Mouse (Mus musculus): Measurements from ENCODE around the gene Plk3. TPM values are rescaled to one million over a fixed set of nuclear protein-coding genes. Genes with fewer than 3 reads are reported as not detected.

Plk3 gene
- total RNA-seq, 2 experiments from 2014 or later: 12.0 to 13.9 TPM

DNA sequence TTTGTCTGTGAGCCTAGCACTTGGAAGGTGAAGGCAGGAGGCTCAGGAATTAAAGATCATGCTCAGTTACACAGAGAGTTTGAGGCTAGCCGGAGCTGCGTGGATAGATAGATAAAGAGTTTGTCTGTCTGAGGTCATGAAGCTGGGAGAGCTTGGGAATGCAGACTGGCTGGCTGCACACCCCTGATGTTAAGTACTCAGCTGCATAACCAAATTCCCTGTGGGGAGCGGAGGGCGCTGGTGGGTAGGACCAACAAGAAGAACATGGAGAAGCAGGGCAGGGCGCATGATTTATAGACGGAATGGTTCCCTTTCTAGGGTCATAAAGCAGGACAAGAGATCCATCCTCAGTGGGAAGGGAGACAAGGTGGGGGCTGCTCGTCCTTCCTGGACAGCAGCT is 9.3 kb upstream of the Plk3 start:
- no peak for DNase-seq (ENCODE audit: low spot score in 2 of 2)
- intact Hi-C loops (cut with DNase I): no loop called here

- DNase-seq (ENCODE audit: low spot score in 2 of 2): no peak
- intact Hi-C loops (cut with DNase I): no loop called here
Measured at GRCm38 (mm10) chr4:117140613-117141012, 6.8 kb upstream of the Plk3 start.

DNA sequence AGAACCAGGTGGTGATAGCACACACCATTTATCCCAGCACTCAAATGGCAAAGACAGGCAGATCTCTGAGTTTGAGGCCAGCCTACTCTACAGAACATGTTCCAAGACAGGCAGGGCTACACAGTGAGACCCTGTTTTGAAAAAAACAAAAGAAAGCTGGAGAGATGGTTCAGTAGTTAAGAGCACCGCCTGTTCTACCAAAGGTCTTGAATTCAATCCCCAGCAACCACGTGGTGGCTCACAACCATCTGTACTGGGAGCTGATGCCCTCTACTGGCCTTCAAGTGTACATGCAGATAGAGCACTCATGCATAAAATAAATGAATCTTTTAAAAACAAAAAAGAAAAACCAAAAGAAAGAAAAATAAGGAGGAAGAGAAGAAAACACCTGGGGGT is 5.5 kb upstream of the Plk3 start:
- DNase-seq (ENCODE audit: low spot score in 2 of 2): no peak
- intact Hi-C loops (cut with DNase I): loop anchor here (5.0 kb wide), 1 partner anchor 142 kb away; the partner anchor contains the start of gene Hectd3

DNA sequence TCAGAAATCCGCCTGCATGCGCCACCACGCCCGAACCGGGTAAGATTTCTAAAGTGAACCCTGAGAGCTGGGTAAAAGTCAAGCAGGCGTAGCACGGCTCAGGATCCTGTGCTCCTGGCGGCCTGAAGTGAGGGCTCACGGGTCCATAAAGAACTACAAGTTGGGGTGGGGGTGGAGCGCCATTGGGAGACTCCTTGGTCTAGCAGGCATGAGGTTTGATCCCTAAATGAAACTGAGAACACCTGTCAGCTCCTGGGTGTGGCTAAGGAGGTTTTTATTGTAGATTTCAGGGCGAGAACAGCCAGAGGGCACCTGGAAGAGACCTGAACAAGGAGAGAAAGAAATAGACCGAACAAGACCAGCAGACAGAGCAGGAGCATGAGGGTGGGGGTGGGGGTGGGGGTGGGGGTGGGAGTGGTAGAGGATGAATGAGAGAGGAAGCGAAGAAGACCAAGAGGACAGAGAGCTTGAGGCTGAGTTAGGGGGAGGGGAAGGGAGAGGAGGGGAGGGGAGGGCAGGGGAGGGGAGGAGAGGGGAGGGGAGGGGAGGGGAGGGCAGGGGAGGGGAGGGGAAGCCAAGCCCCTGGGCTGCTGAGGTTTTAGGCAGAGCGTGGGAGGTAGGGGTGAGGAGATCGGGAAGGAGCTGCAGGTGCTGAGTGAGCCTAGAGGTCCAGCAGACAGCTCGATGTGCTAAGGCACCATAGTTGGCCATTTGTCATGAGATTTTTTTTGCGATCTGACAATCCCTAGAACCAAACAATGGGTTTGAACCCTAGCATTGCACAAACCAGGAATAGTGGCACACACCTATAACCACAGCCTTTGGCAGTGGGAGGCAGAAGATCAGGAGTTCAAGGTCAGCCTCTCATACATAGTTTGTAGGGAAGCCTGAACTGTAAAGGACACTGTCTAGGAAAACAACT is 4.8 kb upstream of the Plk3 start:
- intact Hi-C loops (cut with DNase I): loop anchor here (5.0 kb wide), 1 partner anchor 141 kb away; the partner anchor contains the start of gene Hectd3
- no peak for DNase-seq (ENCODE audit: low spot score in 2 of 2)

GRCm38 (mm10) chr4:117136034-117136433 is 2.3 kb upstream of the Plk3 start:
- no peak for DNase-seq (ENCODE audit: low spot score in 2 of 2)
- intact Hi-C loops (cut with DNase I): loop anchor here (5.0 kb wide), 1 partner anchor 139 kb away; the partner anchor contains the start of gene Hectd3

DNA sequence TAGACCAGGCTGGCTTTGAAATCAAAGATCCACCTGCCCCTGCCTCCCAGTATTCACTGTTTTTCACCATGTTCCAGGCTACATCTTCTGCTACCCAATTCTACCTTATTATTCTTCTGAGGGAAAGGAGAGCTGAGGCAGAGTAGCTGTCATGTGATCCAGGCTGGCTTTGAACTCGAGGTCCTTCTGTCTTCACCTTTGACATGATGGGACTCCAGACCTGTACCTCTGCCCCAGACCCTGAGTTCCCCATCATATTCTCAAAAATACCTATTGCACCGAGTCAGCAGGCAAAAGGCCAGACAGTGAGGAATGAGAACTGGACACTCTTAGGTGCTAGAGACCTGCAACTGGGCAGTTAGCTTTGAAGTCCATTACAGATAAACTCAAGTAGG is 835 bp upstream of the Plk3 start:
- no peak for DNase-seq (ENCODE audit: low spot score in 2 of 2)
- intact Hi-C loops (cut with DNase I): no loop called here

DNA sequence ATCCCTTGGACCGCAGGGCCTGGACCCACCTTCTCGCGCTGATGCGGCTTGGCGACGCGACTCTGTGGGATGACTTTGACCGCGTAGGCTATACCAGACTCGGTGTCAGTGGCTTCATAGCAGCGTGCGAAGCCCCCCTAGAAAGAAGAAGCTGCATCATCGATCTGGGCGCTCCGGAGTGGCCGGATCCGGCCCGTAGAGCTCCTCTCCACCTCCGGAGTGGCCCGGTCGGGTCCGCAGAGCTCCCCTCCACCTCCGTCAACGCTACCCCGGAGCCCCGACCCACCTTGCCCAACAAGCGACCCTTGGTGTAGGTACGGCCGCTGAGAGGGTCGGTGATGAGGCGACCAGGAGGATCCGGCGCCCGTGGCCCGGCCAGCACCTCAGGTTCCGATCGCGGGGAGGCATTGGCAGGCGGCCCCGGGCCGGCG is 382 bp downstream of the Plk3 start:
- DNase-seq (ENCODE audit: low spot score in 2 of 2): peak in 1 of 2 experiments; percentile 45
- intact Hi-C loops (cut with DNase I): no loop called here

- no peak for DNase-seq (ENCODE audit: low spot score in 2 of 2)
- intact Hi-C loops (cut with DNase I): no loop called here
Measured at GRCm38 (mm10) chr4:117132794-117133143, 994 bp downstream of the Plk3 start.

DNA sequence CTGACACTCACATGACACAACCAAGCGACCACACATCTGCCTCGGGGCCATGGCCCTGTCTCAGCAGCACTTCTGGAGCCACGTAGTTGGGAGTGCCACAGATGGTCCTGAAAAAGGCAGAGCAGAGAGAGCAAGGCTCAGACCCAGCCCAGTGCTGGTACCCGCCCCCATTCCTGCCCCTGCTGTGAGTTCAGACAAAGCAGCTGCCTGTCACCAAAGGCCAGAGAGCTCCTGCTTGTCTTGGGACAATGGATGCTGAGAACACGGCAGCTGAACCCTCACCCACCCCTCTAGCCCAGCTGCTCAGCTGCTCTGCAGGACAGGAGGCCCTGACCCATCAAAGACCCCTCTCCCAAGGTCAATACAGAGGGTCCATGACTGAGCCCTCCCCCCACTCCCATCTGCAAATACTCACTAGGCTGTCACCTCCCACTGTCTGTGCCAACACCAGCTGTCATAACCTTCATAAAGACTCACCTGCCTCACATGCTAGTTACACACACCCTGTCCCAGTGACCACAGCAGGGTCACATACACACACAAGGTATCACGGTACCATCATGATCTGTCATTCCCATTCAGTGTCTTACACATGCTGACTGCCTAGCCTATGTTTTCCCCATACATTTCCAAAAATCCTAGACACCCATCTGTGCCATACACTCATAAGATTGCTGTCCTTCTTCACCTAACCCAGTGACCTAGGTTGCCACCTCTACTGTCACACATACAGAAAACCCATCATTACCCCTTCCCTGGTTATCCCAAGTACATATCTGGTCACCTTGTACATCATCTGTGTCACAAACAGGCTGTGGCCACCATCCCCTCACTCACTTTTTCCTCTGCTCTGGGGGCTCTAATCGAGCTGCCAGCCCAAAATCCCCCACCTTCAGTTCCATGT is 1.6 kb downstream of the Plk3 start:
- intact Hi-C loops (cut with DNase I): no loop called here
- no peak for DNase-seq (ENCODE audit: low spot score in 2 of 2)

- no peak for DNase-seq (ENCODE audit: low spot score in 2 of 2)
- intact Hi-C loops (cut with DNase I): no loop called here
Measured at GRCm38 (mm10) chr4:117131198-117131597, 2.6 kb downstream of the Plk3 start.

DNA sequence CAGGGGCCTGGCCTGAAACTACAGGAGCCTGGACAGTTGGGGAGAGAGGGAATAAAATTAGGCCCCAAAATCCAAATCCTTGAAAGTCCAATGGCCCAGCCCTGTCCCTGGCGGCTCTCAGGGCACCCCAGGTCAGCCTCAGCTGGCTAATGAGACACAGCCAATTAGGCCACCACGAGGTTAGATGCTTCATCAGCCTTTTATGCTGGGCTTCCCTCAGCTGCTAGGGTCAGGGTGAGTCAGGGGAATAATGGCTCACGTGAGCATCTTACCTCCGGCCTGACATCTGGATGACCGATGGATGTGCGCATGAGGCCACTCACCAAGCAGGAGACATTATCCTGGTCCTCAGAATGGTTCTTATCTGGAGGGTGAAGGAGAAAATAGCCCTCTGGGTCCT is 3.0 kb downstream of the Plk3 start:
- no peak for DNase-seq (ENCODE audit: low spot score in 2 of 2)
- intact Hi-C loops (cut with DNase I): no loop called here

DNA sequence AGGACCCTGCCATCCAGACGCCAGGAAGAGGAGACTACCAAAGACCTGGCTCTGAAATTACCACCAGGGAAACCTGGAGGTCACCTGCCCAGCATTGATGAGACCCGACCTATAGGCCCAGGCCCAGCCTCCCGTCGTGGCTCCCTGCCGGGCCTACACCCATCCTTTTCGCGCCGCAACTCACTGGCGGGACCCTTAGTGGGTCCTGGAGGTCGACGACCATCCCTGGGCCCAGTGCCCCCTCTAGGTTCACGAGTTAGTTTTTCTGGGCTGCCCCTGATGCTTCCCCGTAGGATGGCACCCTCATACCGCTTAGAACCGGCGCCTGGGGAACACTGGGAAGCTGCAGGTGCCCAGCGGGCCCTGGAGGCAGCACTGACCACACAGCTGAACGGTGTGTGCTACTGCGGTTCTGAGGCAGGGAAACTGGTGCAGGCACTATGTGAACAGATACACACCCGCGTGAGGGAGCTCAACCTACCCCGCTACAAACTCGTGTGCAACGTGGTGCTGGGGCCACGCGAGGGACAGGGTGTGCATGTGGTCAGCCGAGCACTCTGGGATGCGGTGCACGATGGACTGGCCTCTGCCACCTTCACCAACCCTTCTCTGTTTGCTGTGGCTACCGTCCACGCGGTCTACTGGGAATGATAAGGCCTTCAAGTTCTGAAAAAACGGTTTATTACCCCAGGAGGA is 5.6 kb downstream of the Plk3 start:
- DNase-seq (ENCODE audit: low spot score in 2 of 2): no peak
- intact Hi-C loops (cut with DNase I): loop anchor here (10.0 kb wide), 1 partner anchor 303 kb away; the partner anchor contains the start of gene Hpdl

- DNase-seq (ENCODE audit: low spot score in 2 of 2): no peak
- intact Hi-C loops (cut with DNase I): loop anchor here (10.0 kb wide), 1 partner anchor 302 kb away; the partner anchor contains the start of gene Hpdl
Measured at GRCm38 (mm10) chr4:117126675-117127290, 7.0 kb downstream of the Plk3 start, which contains the start of gene Tctex1d4. Gene Tctex1d4, plus strand, starts transcription at chr4:117126794.

DNA sequence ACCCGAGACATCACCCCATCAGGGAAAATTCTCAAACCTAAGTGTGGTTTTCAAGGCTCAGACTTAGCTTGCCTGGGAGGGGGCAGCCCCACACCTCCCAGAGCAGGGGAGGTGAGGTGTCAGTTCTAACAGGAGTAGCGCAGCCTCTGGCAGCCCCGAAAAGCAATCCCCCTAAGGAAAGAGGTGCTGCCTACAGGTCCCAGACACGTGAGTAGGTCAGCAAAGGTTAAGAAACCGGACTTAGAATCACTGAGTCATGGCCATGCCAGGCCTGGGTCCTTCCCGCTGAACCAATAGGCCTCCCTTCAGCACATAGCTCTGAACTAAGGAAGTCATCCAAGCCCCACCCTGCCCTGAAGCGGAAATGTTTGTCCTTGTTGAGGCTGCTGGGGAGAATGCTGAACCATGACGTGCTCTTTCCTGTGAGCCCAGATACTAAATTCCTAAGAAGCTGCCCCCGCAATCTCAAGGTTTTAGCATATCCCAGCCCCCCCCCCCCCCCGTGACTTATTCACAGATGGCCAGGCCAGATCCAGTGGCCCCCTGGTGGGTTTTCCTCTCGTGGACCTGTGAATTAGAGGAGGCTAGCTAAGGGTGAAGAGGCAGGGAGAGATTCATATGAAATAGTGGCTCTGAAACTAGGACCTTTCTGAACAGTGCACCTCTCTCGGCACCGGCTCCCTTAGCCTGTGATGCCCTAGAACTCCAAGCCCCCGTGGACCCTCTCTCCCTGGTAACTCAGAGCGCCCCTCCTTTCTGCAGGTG is 7.7 kb downstream of the Plk3 start:
- intact Hi-C loops (cut with DNase I): loop anchor here (10.0 kb wide), 1 partner anchor 301 kb away; the partner anchor contains the start of gene Hpdl
- DNase-seq (ENCODE audit: low spot score in 2 of 2): no peak

DNA sequence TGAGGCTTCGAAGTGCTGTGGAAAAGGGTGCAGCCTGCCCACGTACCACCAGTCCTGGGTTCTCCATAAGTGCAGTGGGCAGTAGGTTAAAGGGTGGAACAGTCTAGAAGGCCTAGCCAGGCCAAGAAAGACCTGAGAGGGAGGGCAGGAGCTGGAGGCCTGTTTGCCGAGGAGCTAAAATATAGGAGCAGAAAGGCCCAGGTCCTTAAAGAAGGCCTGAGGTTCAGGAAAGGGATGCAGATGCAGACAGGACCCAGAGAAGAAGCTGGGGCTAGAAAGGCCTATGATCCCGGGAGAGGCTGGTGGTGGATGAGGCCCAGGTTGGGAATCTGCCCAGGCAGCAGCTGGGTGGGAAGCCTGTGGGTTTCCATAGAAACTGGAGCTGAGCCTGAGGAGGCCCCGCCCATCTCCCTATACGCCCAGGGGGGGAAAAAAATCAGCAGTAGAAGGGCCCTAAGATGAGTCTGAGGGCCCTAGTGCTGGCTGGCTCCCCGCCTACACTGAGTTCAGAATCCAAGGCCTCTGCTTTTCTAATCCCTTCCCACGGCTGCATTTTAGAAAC is 8.3 kb downstream of the Plk3 start, which contains the start of gene Btbd19:
Gene Btbd19 (minus strand): TSS at position 378 of the 562 bp plus-strand sequence.
- intact Hi-C loops (cut with DNase I): loop anchor here (10.0 kb wide), 1 partner anchor 301 kb away; the partner anchor contains the start of gene Hpdl
- DNase-seq (ENCODE audit: low spot score in 2 of 2): peak; percentile 75 to 80

GRCm38 (mm10) chr4:117124518-117125347 is 9.0 kb downstream of the Plk3 start:
- intact Hi-C loops (cut with DNase I): loop anchor here (5.0 to 10.0 kb wide), 2 partner anchors 122 to 300 kb away; partner anchors contain the start of gene Hpdl
- peak in 1 of 2 experiments; percentile 32 for DNase-seq (ENCODE audit: low spot score in 2 of 2)

DNA sequence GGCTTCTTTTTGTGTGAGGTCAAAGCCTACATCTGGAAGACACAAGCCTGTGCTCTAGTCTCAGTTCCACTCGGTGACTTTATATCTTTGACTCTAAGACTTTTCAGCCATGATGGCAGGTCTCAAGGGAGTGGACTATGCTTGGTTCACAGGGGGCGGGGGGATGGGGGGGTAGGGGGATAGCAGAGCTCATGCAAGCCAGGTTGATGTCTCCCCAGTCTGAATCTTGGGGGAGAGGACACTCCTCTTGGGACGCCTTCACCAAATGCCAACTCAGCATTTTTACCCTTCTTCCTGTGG is 9.6 kb downstream of the Plk3 start:
- intact Hi-C loops (cut with DNase I): loop anchor here (5.0 to 10.0 kb wide), 2 partner anchors 122 to 299 kb away; partner anchors contain the start of gene Hpdl
- DNase-seq (ENCODE audit: low spot score in 2 of 2): no peak

Measured in left cerebral cortex, postnatal 36 days (tissue).